In the genomic region with DNA sequence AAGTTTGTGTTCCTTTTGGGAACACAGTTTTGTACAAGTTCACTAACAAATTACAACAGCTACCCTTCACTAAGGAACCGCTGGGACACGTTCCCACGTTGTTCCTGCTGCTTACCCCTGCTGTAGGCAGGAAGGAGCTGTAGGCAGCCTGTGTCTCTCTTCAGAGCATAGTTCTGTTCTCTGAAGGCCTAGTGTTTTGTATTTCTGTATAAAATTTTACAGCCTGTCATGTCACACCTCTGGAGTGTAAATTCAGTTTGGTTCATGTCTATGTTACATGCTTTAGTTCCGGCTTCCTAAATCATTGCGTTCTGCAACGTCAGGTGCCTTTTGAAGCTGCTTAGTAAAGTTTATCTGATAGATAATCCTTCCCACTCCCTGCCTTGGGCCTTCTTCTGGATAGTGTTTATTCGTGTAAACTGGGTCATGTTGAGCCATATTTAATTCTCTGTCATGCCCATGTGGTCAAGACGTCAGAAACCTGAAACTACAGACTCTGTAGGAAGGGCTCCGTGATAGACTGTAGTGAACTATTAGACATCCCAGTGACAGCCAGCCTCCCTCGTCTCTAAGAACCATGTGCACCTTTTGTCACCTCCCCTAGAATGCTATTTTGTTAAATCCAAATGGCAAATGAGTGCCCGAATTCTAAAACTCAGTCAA, we compare ENCODE assay signal across 19 mouse cellular contexts. TPM values are rescaled to one million over a fixed set of nuclear protein-coding genes. Genes with fewer than 3 reads are reported as not detected.
"Had no signal": no experiment of that assay in that cellular context is flagged by ENCODE, and none has a peak within 500 bp of the region (broad histone marks: within the 10 kb centered on the region; RNA-seq: fewer than 3 reads in every experiment).

No protein-coding gene starts in this region.

- DNase-seq: lung, adult 18-20 months; lung, embryonic 14.5 days; lung, postnatal 10 days; lung, postnatal 4 days; midbrain, embryonic 14.5 days; right cerebral cortex, adult 18-20 months; right cerebral cortex, postnatal 25 days; right cerebral cortex, postnatal 4 days; spleen, adult 18-20 months; thymus, adult 18-20 months; thymus, postnatal 14 days; thymus, postnatal 36 days had no signal

- H3K4me2 ChIP-seq: lung, embryonic 14.5 days; midbrain, embryonic 12.5 days; neural tube, embryonic 13.5 days; neural tube, embryonic 15.5 days had no signal

- ATAC-seq: midbrain, embryonic 16.5 days had no signal

- H3K36me3 ChIP-seq: midbrain, embryonic 10.5 days; midbrain, embryonic 12.5 days; neural tube, embryonic 15.5 days had no signal

- H3K9me3 ChIP-seq: midbrain, embryonic 10.5 days; midbrain, embryonic 12.5 days; neural tube, embryonic 13.5 days; neural tube, embryonic 15.5 days had no signal

- H3K4me1 ChIP-seq: midbrain, embryonic 12.5 days; neural tube, embryonic 13.5 days; neural tube, embryonic 15.5 days had no signal

- H3K4me3 ChIP-seq: midbrain, embryonic 10.5 days; midbrain, embryonic 12.5 days; myocyte; neural tube, embryonic 13.5 days; neural tube, embryonic 15.5 days had no signal

- H3K27ac ChIP-seq: midbrain, embryonic 10.5 days; midbrain, embryonic 12.5 days; neural tube, embryonic 13.5 days; neural tube, embryonic 15.5 days had no signal

- H3K9ac ChIP-seq: lung, embryonic 14.5 days; midbrain, embryonic 12.5 days; neural tube, embryonic 13.5 days; neural tube, embryonic 15.5 days had no signal

- H3K27me3 ChIP-seq: midbrain, embryonic 12.5 days; neural tube, embryonic 13.5 days; neural tube, embryonic 15.5 days had no signal

RNA-seq across cellular contexts. Expression of a gene that starts 34.8 kb away (rescaled TPM):
- total RNA-seq: megakaryocyte-erythroid progenitor cell, adult 5-6 weeks had no signal
